Mouse (Mus musculus): ENCODE measurements at regions not wholly inside any gene's neighbourhood (a gene's known extent, or its start where the extent isn't known, plus 50 kb on each side); places are given as distances from the start of the nearest gene placed in this dataset.

DNA sequence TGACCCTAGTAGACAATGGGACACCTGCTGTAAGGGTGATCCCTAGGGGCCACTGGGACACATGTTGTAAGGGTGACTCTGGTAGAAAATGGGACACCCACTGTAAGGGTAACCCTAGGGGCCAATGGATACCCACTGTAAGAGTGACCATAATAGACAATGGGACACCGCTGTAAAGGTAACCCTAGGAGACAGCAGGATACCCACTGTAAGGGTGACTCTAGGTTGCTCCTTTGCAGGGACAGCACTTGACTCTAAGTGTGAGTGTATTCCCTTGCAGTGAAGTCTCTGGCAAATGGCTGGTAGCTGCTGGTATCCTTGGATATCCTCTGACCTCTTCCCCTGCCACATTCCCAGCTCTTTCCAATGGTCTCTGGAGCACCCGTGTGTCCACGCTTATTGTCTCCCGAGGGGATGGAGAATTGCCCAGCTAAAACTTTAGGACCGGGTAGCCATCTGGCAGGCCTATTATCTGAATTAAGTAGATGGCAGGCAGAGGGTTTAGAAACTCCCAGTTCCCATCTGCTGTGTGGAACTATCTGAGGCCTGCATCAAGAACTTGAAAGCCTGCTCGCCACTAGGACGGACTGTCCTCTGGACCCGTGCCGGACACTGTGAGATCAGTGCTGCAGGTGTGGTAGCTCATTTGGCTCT lies 70.8 kb upstream of the Plxnc1 start:
- TF ChIP-seq CTCF (IDR thresholded peaks at IDR 0.05; ENCODE audit: extremely low read depth, insufficient read depth, insufficient read length, insufficient replicate concordance) (no peak), POLR2A (IDR thresholded peaks at IDR 0.05; ENCODE audit: low read depth, low read length) (no peak)
